In genomic region chrX:157586397-157586796, GRCm38 (mm10) we compare ENCODE assay signal across 22 mouse cellular contexts. TPM values are rescaled to one million over a fixed set of nuclear protein-coding genes. Genes with fewer than 3 reads are reported as not detected.
DNase-seq lines count a peak whose midpoint lies in the region; ATAC-seq lines count a peak whose summit lies in the region.
"Had no signal": no experiment of that assay in that cellular context is flagged by ENCODE, and none has a peak within 500 bp of the region (broad histone marks: within the 10 kb centered on the region; RNA-seq: fewer than 3 reads in every experiment).

No protein-coding gene starts in this region.

- H3K27ac ChIP-seq in forebrain, embryonic 16.5 days (ENCODE audit: low read length), result no peak overlapping the region
- H3K27ac ChIP-seq in forebrain, embryonic 12.5 days, result no peak overlapping the region
- H3K27ac ChIP-seq: heart, embryonic 13.5 days; hindbrain, embryonic 14.5 days; kidney, embryonic 15.5 days; limb, embryonic 10.5 days; stomach, embryonic 15.5 days had no signal

- DNase-seq in brain, adult 2 months (ENCODE audit: low read depth, low spot score), result peak; percentile 86
- peak; percentile 60 to 72 for DNase-seq in cerebellum, adult 18-20 months
- DNase-seq in cerebellum, postnatal 25 days, result peak; percentile 28 to 72
- no peak for DNase-seq in adrenal gland, adult 18-20 months (ENCODE audit: low spot score in 2 of 2)
- DNase-seq in natural killer cell, adult 2 months (ENCODE audit: low spot score in 2 of 2), result no peak
- DNase-seq: B cell, adult 2 months; gastrocnemius, postnatal 14 days; heart, adult 18-20 months; lung, adult 18-20 months; lung, postnatal 14 days; retina, postnatal 1 day; thymus, adult 18-20 months had no signal

- no peaks in the 10 kb centered on the region for H3K27me3 ChIP-seq in forebrain, embryonic 16.5 days (replicated peaks; ENCODE audit: control insufficient read depth, insufficient read depth, low read length)
- H3K27me3 ChIP-seq in forebrain, embryonic 12.5 days, result no peaks in the 10 kb centered on the region
- H3K27me3 ChIP-seq: heart, embryonic 13.5 days; kidney, embryonic 15.5 days; stomach, embryonic 15.5 days had no signal

- no peaks in the 10 kb centered on the region for H3K9me3 ChIP-seq in forebrain, embryonic 16.5 days (ENCODE audit: control insufficient read depth, low read length)
- no peaks in the 10 kb centered on the region for H3K9me3 ChIP-seq in forebrain, embryonic 12.5 days
- H3K9me3 ChIP-seq: heart, embryonic 13.5 days; kidney, embryonic 15.5 days; limb, embryonic 10.5 days; stomach, embryonic 15.5 days had no signal

- no peaks in the 10 kb centered on the region for H3K36me3 ChIP-seq in forebrain, embryonic 16.5 days (ENCODE audit: control insufficient read depth, insufficient read depth)
- peaks cover 5% of the 10 kb centered on the region; the same call in 1 of the 2 replicates for H3K36me3 ChIP-seq in forebrain, embryonic 12.5 days (replicated peaks)

- H3K4me1 ChIP-seq in forebrain, embryonic 16.5 days (replicated peaks; ENCODE audit: control insufficient read depth, insufficient read depth, low read length), result no peaks in the 10 kb centered on the region
- H3K4me1 ChIP-seq in forebrain, embryonic 12.5 days, result 0 out of 2 replicates have a peak, but pooled peaks cover 4% of the 10 kb centered on the region
- H3K4me1 ChIP-seq: kidney, embryonic 15.5 days; limb, embryonic 10.5 days; stomach, embryonic 15.5 days had no signal

- no peak overlapping the region for H3K4me3 ChIP-seq in forebrain, embryonic 16.5 days (replicated peaks; ENCODE audit: low read length)
- H3K4me3 ChIP-seq in forebrain, embryonic 12.5 days (replicated peaks), result no peak overlapping the region
- H3K4me3 ChIP-seq: heart, embryonic 13.5 days; kidney, embryonic 15.5 days; limb, embryonic 10.5 days; stomach, embryonic 15.5 days had no signal

- H3K4me2 ChIP-seq in forebrain, embryonic 16.5 days (ENCODE audit: low read length), result no peak overlapping the region
- H3K4me2 ChIP-seq in forebrain, embryonic 12.5 days, result no peak overlapping the region
- H3K4me2 ChIP-seq: heart, embryonic 13.5 days; hindbrain, embryonic 14.5 days; kidney, embryonic 15.5 days; stomach, embryonic 15.5 days had no signal

- no peak overlapping the region for H3K9ac ChIP-seq in forebrain, embryonic 16.5 days (replicated peaks; ENCODE audit: low read depth, low read length)
- H3K9ac ChIP-seq in forebrain, embryonic 12.5 days, result no peak overlapping the region
- H3K9ac ChIP-seq: heart, embryonic 13.5 days; hindbrain, embryonic 14.5 days; kidney, embryonic 15.5 days; stomach, embryonic 15.5 days had no signal

- peak; percentile 61 for ATAC-seq in forebrain, embryonic 16.5 days
- no peak for ATAC-seq in forebrain, embryonic 12.5 days (ENCODE audit: low FRiP score)
- ATAC-seq: intestine, embryonic 16.5 days had no signal

RNA-seq across cellular contexts. Expression of gene Mbtps2, which starts 12.1 kb away (rescaled TPM):
- 34.2 and 36.2 TPM in 2 replicates for polyA plus RNA-seq in forebrain, embryonic 16.5 days (2015; fragmentation: Nextera tagmentation; extraction: Ambion mirVana)
- polyA plus RNA-seq in forebrain, embryonic 12.5 days (2016; fragmentation: Nextera tagmentation; extraction: Ambion mirVana), result 25.3 and 25.4 TPM in 2 replicates
- 10 to 100 TPM; 14.3 to 24.8 TPM for total RNA-seq in adrenal gland, adult 18-20 months (2021)

RNA-seq across cellular contexts. Expression of gene Yy2, which starts 17.6 kb away (rescaled TPM):
- polyA plus RNA-seq in forebrain, embryonic 16.5 days (2015; fragmentation: Nextera tagmentation; extraction: Ambion mirVana), result 3.1 and 3.7 TPM in 2 replicates
- 5.1 and 6.1 TPM in 2 replicates for polyA plus RNA-seq in forebrain, embryonic 12.5 days (2016; fragmentation: Nextera tagmentation; extraction: Ambion mirVana)
- total RNA-seq in adrenal gland, adult 18-20 months (2021), result under 1 TPM; 0.27 to 0.67 TPM
- polyA plus RNA-seq: large intestine, adult 2 months; liver, adult 2 months had no signal

Comparison
In these comparisons a context has a peak if more than half of its experiments do, and no peak if none do; other contexts are left out.
1. DNase-seq: peak in brain, adult 2 months (single experiment), cerebellum, adult 18-20 months (2 of 2) and cerebellum, postnatal 25 days (2 of 2); none in adrenal gland, adult 18-20 months (0 of 2) and natural killer cell, adult 2 months (0 of 2).